Mouse (Mus musculus) cerebellum, adult 2 months (tissue): ENCODE results near the gene Zfp64.

Experiments
- CTCF ChIP-seq: fragments of 200-500 bp; IDR thresholded peaks from 2 replicates; pipeline ENCODE4 v1.5.1; 2011; ENCODE audit warnings: low read depth, mild to moderate bottlenecking, control low read depth, low read length, moderate library complexity, borderline replicate concordance; ENCODE audit not compliant: insufficient read depth
- POLR2A ChIP-seq: fragments of 200-500 bp; IDR thresholded peaks from 2 replicates; pipeline ENCODE4 v1.6.1; 2011; ENCODE audit warnings: low read length, control low read depth, borderline replicate concordance; ENCODE audit not compliant: insufficient read depth

DNA sequence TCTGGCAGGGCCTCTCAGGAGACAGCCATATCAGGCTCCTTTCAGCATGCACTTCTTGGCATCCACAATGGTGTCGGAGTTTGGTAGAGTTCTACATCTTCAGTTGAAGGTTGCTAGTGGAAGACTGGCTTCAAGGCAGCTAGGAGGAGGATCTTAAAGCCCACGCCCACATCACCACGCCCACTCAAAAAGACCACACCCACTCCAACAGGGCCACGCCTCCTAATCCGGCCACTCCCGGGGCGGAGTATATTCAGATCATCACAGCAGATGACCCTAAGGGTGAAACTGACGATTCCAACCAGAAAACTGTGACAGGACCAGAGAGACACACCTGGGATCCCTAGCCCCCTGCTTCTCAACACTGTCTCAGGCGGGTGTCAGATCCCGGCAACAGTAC, 89.0 kb downstream of the Zfp64 start:
- no peak for TF ChIP-seq POLR2A
- no peak for TF ChIP-seq CTCF
